Mouse (Mus musculus) granulocyte monocyte progenitor cell, adult 5-6 weeks (primary cell): ENCODE results near the gene Olfr159. TPM values are rescaled to one million over a fixed set of nuclear protein-coding genes. Genes with fewer than 3 reads are reported as not detected.

Experiments used
- ATAC-seq: replicated peaks from 2 replicates; pipeline ENCODE4 v1.8.0; 2016; ENCODE audit warnings: mild to moderate bottlenecking, moderate TSS enrichment, inconsistent platforms; ENCODE audit not compliant: poor library complexity, severe bottlenecking
- total RNA-seq, 2 experiments: library from RNA; stranded (forward) in 1 of 2; stranded (reverse) in 1 of 2; fragments of 200-712, 200-1000 nt in 1 of 2; fragments of >200 nt in 1 of 2; fragmentation: Nextera tagmentation in 1 of 2; gene quantifications; 2 replicates each; pipeline ENCODE4 v1.2.3; 2014 to 2017

Olfr159 gene
- total RNA-seq, 2 experiments from 2014 or later = not detected

DNA sequence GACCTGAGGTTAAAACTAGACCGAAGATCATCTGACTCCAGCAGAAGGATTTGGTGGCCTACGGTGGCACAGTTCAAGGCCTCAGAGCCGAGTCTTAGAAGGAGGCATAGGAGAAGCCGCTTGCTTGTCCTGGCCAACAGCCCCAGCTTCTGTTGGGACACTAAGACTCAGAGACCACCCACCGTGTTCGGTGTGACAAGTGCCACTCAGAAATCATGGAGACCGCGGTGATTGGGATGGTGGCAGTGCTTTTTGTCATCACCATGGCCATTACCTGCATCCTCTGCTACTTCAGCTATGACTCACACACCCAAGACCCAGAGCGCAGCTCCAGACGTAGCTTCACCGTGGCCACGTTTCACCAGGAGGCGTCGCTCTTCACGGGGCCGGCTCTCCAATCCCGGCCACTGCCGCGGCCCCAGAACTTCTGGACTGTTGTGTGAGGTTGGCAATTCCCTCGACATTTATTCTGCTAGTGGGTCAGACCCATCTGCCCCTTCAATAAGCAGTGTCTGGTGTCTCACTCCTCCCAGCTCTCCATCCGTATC is 40.0 kb downstream of the Olfr159 start:
- ATAC-seq = no peak

DNA sequence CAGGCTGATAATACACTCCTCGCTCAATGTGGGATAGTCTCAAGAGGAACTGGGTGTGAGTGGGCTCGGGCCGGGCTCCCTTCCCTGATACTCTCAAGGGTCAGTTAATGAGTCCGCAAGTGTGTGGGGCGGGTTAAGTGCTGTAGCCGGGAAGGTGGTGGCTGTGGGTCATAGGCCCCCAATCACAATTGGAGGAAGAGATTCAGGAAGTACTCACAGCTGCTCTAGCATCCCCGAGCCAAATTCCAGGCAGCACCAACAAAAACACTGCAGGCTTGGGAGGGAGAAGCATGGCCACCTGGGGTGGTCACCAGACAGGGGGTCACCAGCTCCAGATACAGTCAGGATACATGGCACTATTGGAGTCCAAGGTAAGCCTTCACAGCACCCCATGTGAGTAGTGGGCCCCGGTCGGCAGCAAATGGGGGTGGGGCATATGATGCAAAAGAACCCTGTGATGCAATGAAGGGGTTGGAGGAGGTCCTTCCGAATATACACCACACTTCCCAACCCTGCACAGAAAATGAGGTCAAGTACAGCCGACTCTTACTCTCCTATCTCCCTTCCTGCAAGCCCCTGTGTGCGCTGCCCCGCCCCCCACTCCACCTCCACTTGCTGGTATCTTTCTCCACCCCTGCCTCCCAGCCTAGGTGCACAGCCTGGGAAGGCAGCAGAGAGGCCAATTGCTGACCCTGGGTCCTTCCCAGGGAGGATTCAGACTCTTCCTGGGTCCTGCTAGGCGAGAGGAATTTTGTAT is 40.8 kb downstream of the Olfr159 start, which contains the start of gene Spaar:
Gene Spaar, plus strand, starts transcription at position 241 of the 757 bp plus-strand sequence.
- ATAC-seq = no peak; the same call in 1 of the 2 replicates

GRCm38 (mm10) chr4:43729126-43729525 is 41.7 kb downstream of the Olfr159 start:
- no peak for ATAC-seq

DNA sequence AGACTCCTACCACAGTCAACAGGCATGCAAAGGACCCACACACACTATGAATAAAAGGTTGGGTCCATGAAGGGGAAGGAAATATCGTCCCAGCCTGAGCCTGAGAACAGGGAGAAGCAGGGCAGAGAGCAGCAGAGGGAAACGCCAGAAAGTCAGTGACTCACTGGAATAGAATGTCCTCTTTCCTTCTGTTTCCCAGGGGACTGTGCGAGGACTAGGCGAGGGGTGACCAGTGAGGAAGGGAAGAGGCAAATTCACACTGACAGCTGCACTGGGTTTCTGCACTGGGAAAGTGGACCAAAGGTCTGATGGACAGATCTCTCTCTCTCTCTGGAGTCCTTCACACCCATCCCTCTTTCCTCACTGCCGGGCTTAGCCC is 42.2 kb downstream of the Olfr159 start:
- ATAC-seq = no peak

GRCm38 (mm10) chr4:43727718-43728575 is 42.9 kb downstream of the Olfr159 start:
- ATAC-seq = no peak

DNA sequence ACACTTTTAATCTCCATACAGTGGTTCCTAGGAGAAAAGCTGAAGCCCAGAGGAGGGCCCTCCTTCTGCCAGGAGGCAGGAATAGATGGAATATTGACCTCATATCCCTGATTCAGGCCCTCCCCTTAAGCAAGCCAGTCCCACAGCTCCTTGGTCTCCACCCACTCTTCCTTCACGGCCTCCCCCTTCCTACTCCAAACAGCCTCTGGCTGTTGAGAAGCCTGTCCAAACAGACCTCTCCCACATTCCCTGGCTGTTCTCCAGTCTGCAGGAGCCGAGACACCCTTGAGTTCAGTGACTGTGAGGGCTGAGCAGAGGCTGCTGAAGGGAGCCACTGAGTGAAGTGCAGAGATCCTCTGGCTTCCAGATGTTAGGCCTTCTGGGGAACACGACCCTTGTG is 43.8 kb downstream of the Olfr159 start, which contains the start of gene Hrct1:
Gene Hrct1, plus strand, starts transcription at position 194 of the 400 bp plus-strand sequence.
- no peak for ATAC-seq

- no peak for ATAC-seq
These were observed 44.4 kb downstream of the Olfr159 start for GRCm38 (mm10) chr4:43726228-43726993.

DNA sequence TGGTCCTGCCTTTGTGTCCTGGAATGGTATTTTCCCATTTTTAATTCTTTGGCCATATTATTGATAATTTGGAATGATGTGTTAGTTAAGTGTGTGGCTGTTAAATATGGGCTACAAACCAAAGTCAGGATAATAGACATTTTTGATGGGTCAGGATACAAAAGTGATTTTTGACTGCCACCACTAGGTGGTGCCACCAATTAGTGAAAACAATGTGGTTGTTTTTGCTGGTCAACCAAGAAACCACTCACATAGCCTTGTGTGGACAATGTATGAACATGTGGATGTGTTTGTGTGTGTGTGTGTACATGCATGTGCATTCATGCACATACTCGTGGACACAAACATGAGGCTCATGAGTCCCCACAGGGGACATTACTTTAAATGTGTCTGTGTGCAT is 46.0 kb downstream of the Olfr159 start:
- ATAC-seq = no peak

GRCm38 (mm10) chr4:43722191-43722590 is 48.6 kb downstream of the Olfr159 start:
- ATAC-seq = no peak

GRCm38 (mm10) chr4:43720491-43721228 is 50.1 kb downstream of the Olfr159 start:
- no peak for ATAC-seq

Other genes starting within 250 kb of the Olfr159 start
- 1.6 and 3.8 TPM in 2 replicates for gene Tpm2, start 247.2 kb downstream of the Olfr159 start, total RNA-seq (2014; fragmentation: Nextera tagmentation)
- 2.5 and 5.2 TPM in 2 replicates for gene Tpm2, start 247.2 kb downstream of the Olfr159 start, total RNA-seq (2017)
- gene Creb3, start 208.7 kb downstream of the Olfr159 start, total RNA-seq (2014; fragmentation: Nextera tagmentation) = 10.5 and 13.4 TPM in 2 replicates
- gene Creb3, start 208.7 kb downstream of the Olfr159 start, total RNA-seq (2017) = 24.9 and 25.7 TPM in 2 replicates
- 167 and 198 TPM in 2 replicates for gene Tln1, start 208.3 kb downstream of the Olfr159 start, total RNA-seq (2014; fragmentation: Nextera tagmentation)
- gene Tln1, start 208.3 kb downstream of the Olfr159 start, total RNA-seq (2017) = 251 and 299 TPM in 2 replicates
- gene Rgp1, start 192.3 kb downstream of the Olfr159 start, total RNA-seq (2014; fragmentation: Nextera tagmentation) = 28.1 and 30.8 TPM in 2 replicates
- 9.9 and 10.9 TPM in 2 replicates for gene Rgp1, start 192.3 kb downstream of the Olfr159 start, total RNA-seq (2017)
- gene Gba2, start 192.1 kb downstream of the Olfr159 start, total RNA-seq (2014; fragmentation: Nextera tagmentation) = 10.6 and 19.0 TPM in 2 replicates
- gene Gba2, start 192.1 kb downstream of the Olfr159 start, total RNA-seq (2017) = 7.8 and 8.4 TPM in 2 replicates
- gene Msmp, start 186.5 kb downstream of the Olfr159 start, total RNA-seq (2014; fragmentation: Nextera tagmentation) = not detected in 2 replicates
- not detected in 2 replicates for gene Msmp, start 186.5 kb downstream of the Olfr159 start, total RNA-seq (2017)
- gene Npr2, start 139.1 kb downstream of the Olfr159 start, total RNA-seq (2014; fragmentation: Nextera tagmentation) = 0.64 TPM in 1 of 2 replicates, not detected in the other
- 0.31 and 0.56 TPM in 2 replicates for gene Npr2, start 139.1 kb downstream of the Olfr159 start, total RNA-seq (2017)
- 1.3 TPM in 1 of 2 replicates, not detected in the other for gene Spag8, start 117.4 kb downstream of the Olfr159 start, total RNA-seq (2014; fragmentation: Nextera tagmentation)
- gene Spag8, start 117.4 kb downstream of the Olfr159 start, total RNA-seq (2017) = not detected in 2 replicates
- gene Hint2, start 114.5 kb downstream of the Olfr159 start, total RNA-seq (2014; fragmentation: Nextera tagmentation) = 58.6 and 78.3 TPM in 2 replicates
- 55.1 and 63.3 TPM in 2 replicates for gene Hint2, start 114.5 kb downstream of the Olfr159 start, total RNA-seq (2017)
- gene Tmem8b, start 102.0 kb downstream of the Olfr159 start, total RNA-seq (2014; fragmentation: Nextera tagmentation) = 1.9 and 4.9 TPM in 2 replicates
- gene Tmem8b, start 102.0 kb downstream of the Olfr159 start, total RNA-seq (2017) = 0.46 and 0.52 TPM in 2 replicates
- gene Fam221b, start 101.9 kb downstream of the Olfr159 start, total RNA-seq (2014; fragmentation: Nextera tagmentation) = not detected in 2 replicates
- gene Fam221b, start 101.9 kb downstream of the Olfr159 start, total RNA-seq (2017) = 0.34 and 0.36 TPM in 2 replicates
- gene Olfr70, start 70.2 kb downstream of the Olfr159 start, total RNA-seq (2014; fragmentation: Nextera tagmentation) = not detected in 2 replicates
- gene Olfr70, start 70.2 kb downstream of the Olfr159 start, total RNA-seq (2017) = not detected in 2 replicates
- gene Olfr71, start 60.8 kb downstream of the Olfr159 start, total RNA-seq (2014; fragmentation: Nextera tagmentation) = not detected in 2 replicates
- gene Olfr71, start 60.8 kb downstream of the Olfr159 start, total RNA-seq (2017) = not detected in 2 replicates
- gene Hrct1, start 43.8 kb downstream of the Olfr159 start, total RNA-seq (2014; fragmentation: Nextera tagmentation) = not detected in 2 replicates
- not detected in 2 replicates for gene Hrct1, start 43.8 kb downstream of the Olfr159 start, total RNA-seq (2017)
- not detected in 2 replicates for gene Spaar, start 41.0 kb downstream of the Olfr159 start, total RNA-seq (2014; fragmentation: Nextera tagmentation)
- gene Spaar, start 41.0 kb downstream of the Olfr159 start, total RNA-seq (2017) = not detected in 2 replicates
- not detected in 2 replicates for gene Olfr156, start 52.9 kb upstream of the Olfr159 start, total RNA-seq (2014; fragmentation: Nextera tagmentation)
- gene Olfr156, start 52.9 kb upstream of the Olfr159 start, total RNA-seq (2017) = not detected in 2 replicates
- gene Olfr157, start 69.2 kb upstream of the Olfr159 start, total RNA-seq (2014; fragmentation: Nextera tagmentation) = not detected in 2 replicates
- gene Olfr157, start 69.2 kb upstream of the Olfr159 start, total RNA-seq (2017) = not detected in 2 replicates
- not detected in 2 replicates for gene Olfr155, start 80.6 kb upstream of the Olfr159 start, total RNA-seq (2014; fragmentation: Nextera tagmentation)
- not detected in 2 replicates for gene Olfr155, start 80.6 kb upstream of the Olfr159 start, total RNA-seq (2017)
- gene Reck, start 104.5 kb upstream of the Olfr159 start, total RNA-seq (2014; fragmentation: Nextera tagmentation) = 1.3 and 5.5 TPM in 2 replicates
- 0.22 and 1.4 TPM in 2 replicates for gene Reck, start 104.5 kb upstream of the Olfr159 start, total RNA-seq (2017)
- 8.2 and 12.7 TPM in 2 replicates for gene Glipr2, start 186.4 kb upstream of the Olfr159 start, total RNA-seq (2014; fragmentation: Nextera tagmentation)
- 16.4 and 20.8 TPM in 2 replicates for gene Glipr2, start 186.4 kb upstream of the Olfr159 start, total RNA-seq (2017)
- gene Ccin, start 212.5 kb upstream of the Olfr159 start, total RNA-seq (2014; fragmentation: Nextera tagmentation) = not detected in 2 replicates
- gene Ccin, start 212.5 kb upstream of the Olfr159 start, total RNA-seq (2017) = 0.09 TPM in 1 of 2 replicates, not detected in the other
- gene Clta, start 233.4 kb upstream of the Olfr159 start, total RNA-seq (2014; fragmentation: Nextera tagmentation) = 280 and 311 TPM in 2 replicates
- gene Clta, start 233.4 kb upstream of the Olfr159 start, total RNA-seq (2017) = 422 and 509 TPM in 2 replicates